Mouse (Mus musculus) limb, embryonic 15.5 days (tissue): Measurements from ENCODE around the gene Htra3. TPM values are rescaled to one million over a fixed set of nuclear protein-coding genes. Genes with fewer than 3 reads are reported as not detected.

Experiments used
- ATAC-seq: fragments of 200-750 bp; cut with Nextera tagmentation; 2 replicates; pipeline ENCODE4 v1.8.0; 2017; ENCODE audit warnings: low read depth, moderate TSS enrichment; ENCODE audit not compliant: insufficient number of reproducible peaks, low FRiP score, low TSS enrichment
- H3K27ac ChIP-seq: fragments of 300-500 bp; sonication (generic); 2 replicates; pipeline ENCODE4 v1.5.1; 2015; ENCODE audit warnings: moderate library complexity, mild to moderate bottlenecking, inconsistent platforms
- H3K27me3 ChIP-seq: fragments of 300-500 bp; sonication (generic); 2 replicates; pipeline ENCODE4 v1.6.1; 2015; ENCODE audit warnings: inconsistent platforms
- H3K36me3 ChIP-seq: fragments of 300-500 bp; sonication (generic); 2 replicates; pipeline ENCODE4 v1.6.1; 2015; ENCODE audit warnings: inconsistent platforms
- H3K4me1 ChIP-seq: fragments of 300-500 bp; sonication (generic); 2 replicates; pipeline ENCODE4 v1.6.1; 2015; ENCODE audit warnings: inconsistent platforms
- H3K4me2 ChIP-seq: fragments of 300-500 bp; sonication (generic); 2 replicates; pipeline ENCODE4 v1.6.1; 2015; ENCODE audit warnings: mild to moderate bottlenecking, inconsistent platforms
- H3K4me3 ChIP-seq: fragments of 300-500 bp; sonication (generic); 2 replicates; pipeline ENCODE4 v1.5.1; 2015; ENCODE audit warnings: mild to moderate bottlenecking, inconsistent platforms
- H3K9ac ChIP-seq: fragments of 300-500 bp; sonication (generic); 2 replicates; pipeline ENCODE4 v1.6.1; 2015; ENCODE audit warnings: inconsistent platforms
- H3K9me3 ChIP-seq: fragments of 300-500 bp; sonication (generic); 2 replicates; pipeline ENCODE4 v1.6.1; 2016; ENCODE audit warnings: inconsistent platforms
- WGBS: fragments of 180-500 bp; shearing (Covaris S2); methylation state at CpG from one replicate; pipeline ENCODE4 v1.1.7; 2015; 5-methylcytosine and 5-hydroxymethylcytosine counted together
- polyA plus RNA-seq: library from polyadenylated mRNA; unstranded; fragments of >200 nt; fragmentation: Nextera tagmentation; extraction: Ambion mirVana; gene quantifications from 2 replicates; pipeline ENCODE4 v1.2.1, GENCODE M21; 2015

Htra3 gene
- polyA plus RNA-seq, 1 experiment from 2014 or later, result 72.3 TPM

GRCm38 (mm10) chr5:35629333-35629732, 50.2 kb downstream of the Htra3 start:
- Histone ChIP-seq H3K27ac (no peak overlapping the region), H3K4me1 (peaks cover 14% of the 10 kb centered on the region), H3K9me3 (no peaks in the 10 kb centered on the region), H3K9ac (no peak overlapping the region), H3K4me3 (no peak overlapping the region), H3K4me2 (no peak overlapping the region), H3K36me3 (no peaks in the 10 kb centered on the region), H3K27me3 (no peaks in the 10 kb centered on the region)
- no peak for ATAC-seq

GRCm38 (mm10) chr5:35628685-35629084, 50.9 kb downstream of the Htra3 start:
- H3K4me2 ChIP-seq, result no peak overlapping the region
- H3K27me3 ChIP-seq, result no peaks in the 10 kb centered on the region
- no peak for ATAC-seq
- no peak overlapping the region for H3K4me3 ChIP-seq
- H3K4me1 ChIP-seq, result peaks cover 19% of the 10 kb centered on the region
- no peak overlapping the region for H3K9ac ChIP-seq
- WGBS, result 13% methylated on average over 1 of the region's 1 CpGs
- no peaks in the 10 kb centered on the region for H3K9me3 ChIP-seq
- H3K36me3 ChIP-seq, result no peaks in the 10 kb centered on the region
- peak overlapping the region; percentile 24; the same call in 1 of the 2 replicates for H3K27ac ChIP-seq

- Histone ChIP-seq H3K4me1 (peaks cover 19% of the 10 kb centered on the region), H3K27ac (no peak overlapping the region), H3K36me3 (no peaks in the 10 kb centered on the region), H3K4me2 (no peak overlapping the region), H3K4me3 (no peak overlapping the region), H3K9ac (no peak overlapping the region), H3K27me3 (no peaks in the 10 kb centered on the region), H3K9me3 (no peaks in the 10 kb centered on the region)
- ATAC-seq, result no peak
- WGBS, result 57% methylated on average over 7 of the region's 7 CpGs
Measured at GRCm38 (mm10) chr5:35627307-35627840, 52.2 kb downstream of the Htra3 start.

- H3K9me3 ChIP-seq, result no peaks in the 10 kb centered on the region
- no peak overlapping the region for H3K9ac ChIP-seq
- ATAC-seq, result no peak
- WGBS, result 94% methylated on average over 2 of the region's 2 CpGs
- H3K36me3 ChIP-seq, result no peaks in the 10 kb centered on the region
- H3K4me3 ChIP-seq, result no peak overlapping the region
- H3K4me2 ChIP-seq, result no peak overlapping the region
- H3K27ac ChIP-seq, result no peak overlapping the region
- peaks cover 21% of the 10 kb centered on the region for H3K4me1 ChIP-seq
- H3K27me3 ChIP-seq, result no peaks in the 10 kb centered on the region
Measured at GRCm38 (mm10) chr5:35626408-35626807, 53.2 kb downstream of the Htra3 start.

GRCm38 (mm10) chr5:35624751-35625239, 54.8 kb downstream of the Htra3 start:
- H3K4me1 ChIP-seq, result peaks cover 26% of the 10 kb centered on the region
- no peak overlapping the region for H3K9ac ChIP-seq
- no peaks in the 10 kb centered on the region for H3K9me3 ChIP-seq
- WGBS, result 46% methylated on average over 4 of the region's 4 CpGs
- no peak overlapping the region for H3K4me2 ChIP-seq
- H3K4me3 ChIP-seq, result no peak overlapping the region
- no peaks in the 10 kb centered on the region for H3K27me3 ChIP-seq
- peak; percentile 41 for ATAC-seq
- H3K27ac ChIP-seq, result peak overlapping the region; percentile 29; the same call in 1 of the 2 replicates
- no peaks in the 10 kb centered on the region for H3K36me3 ChIP-seq

GRCm38 (mm10) chr5:35623831-35624230, 55.8 kb downstream of the Htra3 start:
- peaks cover 25% of the 10 kb centered on the region for H3K4me1 ChIP-seq
- H3K4me3 ChIP-seq, result no peak overlapping the region
- H3K27ac ChIP-seq, result peak overlapping the region; percentile 65; the same call in 1 of the 2 replicates
- no peaks in the 10 kb centered on the region for H3K9me3 ChIP-seq
- ATAC-seq, result no peak
- no peak overlapping the region for H3K9ac ChIP-seq
- H3K36me3 ChIP-seq, result no peaks in the 10 kb centered on the region
- no peaks in the 10 kb centered on the region for H3K27me3 ChIP-seq
- H3K4me2 ChIP-seq, result no peak overlapping the region

GRCm38 (mm10) chr5:35621114-35621513, 58.5 kb downstream of the Htra3 start:
- no peak for ATAC-seq
- H3K9me3 ChIP-seq, result no peaks in the 10 kb centered on the region
- H3K27me3 ChIP-seq, result no peaks in the 10 kb centered on the region
- peak overlapping the region; percentile 55; the same call in 1 of the 2 replicates for H3K27ac ChIP-seq
- H3K4me1 ChIP-seq, result peaks cover 35% of the 10 kb centered on the region
- WGBS, result 40% methylated on average over 4 of the region's 4 CpGs
- H3K4me2 ChIP-seq, result no peak overlapping the region
- no peak overlapping the region for H3K4me3 ChIP-seq
- no peaks in the 10 kb centered on the region for H3K36me3 ChIP-seq
- no peak overlapping the region for H3K9ac ChIP-seq

GRCm38 (mm10) chr5:35616943-35617342, 62.6 kb downstream of the Htra3 start:
- H3K9ac ChIP-seq, result no peak overlapping the region
- no peaks in the 10 kb centered on the region for H3K36me3 ChIP-seq
- peak overlapping the region; percentile 55 for H3K27ac ChIP-seq
- ATAC-seq, result no peak
- no peak overlapping the region for H3K4me2 ChIP-seq
- WGBS, result 37% methylated on average over 5 of the region's 5 CpGs
- H3K4me1 ChIP-seq, result peaks cover 28% of the 10 kb centered on the region
- no peaks in the 10 kb centered on the region for H3K27me3 ChIP-seq
- H3K4me3 ChIP-seq, result no peak overlapping the region
- H3K9me3 ChIP-seq, result no peaks in the 10 kb centered on the region

- no peak overlapping the region for H3K4me2 ChIP-seq
- H3K9ac ChIP-seq, result no peak overlapping the region
- no peaks in the 10 kb centered on the region for H3K27me3 ChIP-seq
- no peaks in the 10 kb centered on the region for H3K9me3 ChIP-seq
- H3K4me3 ChIP-seq, result no peak overlapping the region
- no peak overlapping the region for H3K27ac ChIP-seq
- H3K36me3 ChIP-seq, result no peaks in the 10 kb centered on the region
- no peak for ATAC-seq
- H3K4me1 ChIP-seq, result peaks cover 59% of the 10 kb centered on the region
- WGBS, result 71% methylated on average over 8 of the region's 8 CpGs
Measured at GRCm38 (mm10) chr5:35612722-35613121, 66.9 kb downstream of the Htra3 start.

- ATAC-seq, result no peak
- Histone ChIP-seq H3K27me3 (no peaks in the 10 kb centered on the region), H3K36me3 (no peaks in the 10 kb centered on the region), H3K4me2 (no peak overlapping the region), H3K4me3 (no peak overlapping the region), H3K9ac (no peak overlapping the region), H3K9me3 (no peaks in the 10 kb centered on the region), H3K4me1 (peaks cover 58% of the 10 kb centered on the region), H3K27ac (no peak overlapping the region)
- WGBS, result 76% methylated on average over 11 of the region's 11 CpGs
Measured at GRCm38 (mm10) chr5:35611900-35612299, 67.7 kb downstream of the Htra3 start.

GRCm38 (mm10) chr5:35611170-35611569, 68.4 kb downstream of the Htra3 start:
- Histone ChIP-seq H3K4me1 (peaks cover 52% of the 10 kb centered on the region), H3K4me2 (no peak overlapping the region), H3K27ac (no peak overlapping the region), H3K4me3 (no peak overlapping the region), H3K27me3 (no peaks in the 10 kb centered on the region), H3K9me3 (no peaks in the 10 kb centered on the region), H3K36me3 (no peaks in the 10 kb centered on the region), H3K9ac (no peak overlapping the region)
- 70% methylated on average over 9 of the region's 9 CpGs for WGBS
- no peak for ATAC-seq

GRCm38 (mm10) chr5:35610381-35610780, 69.2 kb downstream of the Htra3 start:
- H3K9ac ChIP-seq, result no peak overlapping the region
- H3K27me3 ChIP-seq, result no peaks in the 10 kb centered on the region
- H3K9me3 ChIP-seq, result no peaks in the 10 kb centered on the region
- 92% methylated on average over 7 of the region's 7 CpGs for WGBS
- no peak overlapping the region; the same call in 1 of the 2 replicates for H3K27ac ChIP-seq
- H3K4me1 ChIP-seq, result peaks cover 46% of the 10 kb centered on the region
- H3K4me3 ChIP-seq, result no peak overlapping the region
- no peak overlapping the region for H3K4me2 ChIP-seq
- H3K36me3 ChIP-seq, result no peaks in the 10 kb centered on the region; the same call in 1 of the 2 replicates
- no peak for ATAC-seq

- 73% methylated on average over 2 of the region's 2 CpGs for WGBS
- Histone ChIP-seq H3K27ac (peak overlapping the region; percentile 75), H3K27me3 (no peaks in the 10 kb centered on the region), H3K4me1 (peaks cover 46% of the 10 kb centered on the region), H3K36me3 (no peaks in the 10 kb centered on the region; the same call in 1 of the 2 replicates), H3K4me3 (no peak overlapping the region), H3K9ac (no peak overlapping the region), H3K9me3 (no peaks in the 10 kb centered on the region), H3K4me2 (no peak overlapping the region)
- ATAC-seq, result no peak
Measured at GRCm38 (mm10) chr5:35609971-35610370, 69.6 kb downstream of the Htra3 start.
